In genomic region chr9:96559148-96559547, GRCm38 (mm10) we compare ENCODE assay signal across 32 mouse cellular contexts. TPM values are rescaled to one million over a fixed set of nuclear protein-coding genes. Genes with fewer than 3 reads are reported as not detected.
DNase-seq lines count a peak whose midpoint lies in the region; ATAC-seq and TF ChIP-seq lines count a peak whose summit lies in the region.
"Had no signal": no experiment of that assay in that cellular context is flagged by ENCODE, and none has a peak within 500 bp of the region (broad histone marks: within the 10 kb centered on the region; RNA-seq: fewer than 3 reads in every experiment).

No protein-coding gene starts in this region.

- peaks cover 15% of the 10 kb centered on the region for H3K4me1 ChIP-seq in liver, embryonic 12.5 days
- no peaks in the 10 kb centered on the region for H3K4me1 ChIP-seq in liver, postnatal 0 days (ENCODE audit: insufficient read depth)
- peaks cover 19% of the 10 kb centered on the region for H3K4me1 ChIP-seq in bone marrow macrophage, adult 2 months (ENCODE audit: control insufficient read depth, insufficient read depth, low read length)
- H3K4me1 ChIP-seq in midbrain, postnatal 0 days (ENCODE audit: insufficient read depth, low read length): no peaks in the 10 kb centered on the region
- H3K4me1 ChIP-seq: embryonic facial prominence, embryonic 10.5 days; embryonic facial prominence, embryonic 13.5 days; forebrain, embryonic 12.5 days; forebrain, embryonic 15.5 days; heart, embryonic 10.5 days; heart, embryonic 13.5 days had no signal

- H3K9me3 ChIP-seq in liver, embryonic 12.5 days (replicated peaks): no peaks in the 10 kb centered on the region
- no peaks in the 10 kb centered on the region for H3K9me3 ChIP-seq in liver, postnatal 0 days (ENCODE audit: low read length)
- no peaks in the 10 kb centered on the region for H3K9me3 ChIP-seq in midbrain, postnatal 0 days (ENCODE audit: low read length)
- H3K9me3 ChIP-seq: embryonic facial prominence, embryonic 10.5 days; embryonic facial prominence, embryonic 13.5 days; forebrain, embryonic 12.5 days; forebrain, embryonic 15.5 days; G1E; heart, embryonic 10.5 days; heart, embryonic 13.5 days had no signal

- peaks cover 15% of the 10 kb centered on the region for H3K36me3 ChIP-seq in liver, embryonic 12.5 days
- peaks cover 10% of the 10 kb centered on the region for H3K36me3 ChIP-seq in liver, postnatal 0 days (replicated peaks; ENCODE audit: insufficient read depth, low read length)
- H3K36me3 ChIP-seq in macrophage (ENCODE audit: inconsistent target): no peaks in the 10 kb centered on the region
- peaks cover 22% of the 10 kb centered on the region for H3K36me3 ChIP-seq in midbrain, postnatal 0 days (ENCODE audit: insufficient read depth, low read length)

- no peaks in the 10 kb centered on the region for H3K27me3 ChIP-seq in liver, embryonic 12.5 days (replicated peaks)
- H3K27me3 ChIP-seq in liver, postnatal 0 days (ENCODE audit: insufficient read depth, low read length): no peaks in the 10 kb centered on the region
- no peaks in the 10 kb centered on the region for H3K27me3 ChIP-seq in midbrain, postnatal 0 days (ENCODE audit: insufficient read depth, low read length)
- H3K27me3 ChIP-seq: CH12.LX; embryonic facial prominence, embryonic 13.5 days; forebrain, embryonic 12.5 days; forebrain, embryonic 15.5 days; heart, embryonic 13.5 days; Patski had no signal

- no peak overlapping the region for H3K27ac ChIP-seq in liver, embryonic 12.5 days
- H3K27ac ChIP-seq in liver, postnatal 0 days (ENCODE audit: low read depth): no peak overlapping the region
- peak overlapping the region; percentile 58 for H3K27ac ChIP-seq in bone marrow macrophage, adult 2 months (ENCODE audit: insufficient read depth, low read depth, low read length)
- 0 out of 2 replicates have a peak overlapping the region, but pooled peaks have one; percentile 8 for H3K27ac ChIP-seq in macrophage
- no peak overlapping the region for H3K27ac ChIP-seq in midbrain, postnatal 0 days (ENCODE audit: low read depth, low read length)
- H3K27ac ChIP-seq: embryonic facial prominence, embryonic 10.5 days; embryonic facial prominence, embryonic 13.5 days; forebrain, embryonic 12.5 days; forebrain, embryonic 15.5 days; heart, adult 2 months; heart, embryonic 10.5 days; heart, embryonic 13.5 days; hindbrain, embryonic 14.5 days; hindbrain, postnatal 0 days had no signal

- DNase-seq in liver, postnatal 0 days: no peak
- no peak for DNase-seq in midbrain, postnatal 0 days (ENCODE audit: low spot score)
- no peak for DNase-seq in layer of hippocampus, adult 9-11 months
- DNase-seq in lung, postnatal 4 days: no peak
- DNase-seq: adrenal gland, adult 2 months; adrenal gland, postnatal 14 days; B cell, adult 2 months; cerebellum, adult 11-12 months; cerebellum, adult 9-10 months; cerebellum, postnatal 14 days; gastrocnemius, postnatal 25 days; heart, adult 2 months; heart, postnatal 14 days; heart, postnatal 4 days had no signal

- H3K79me2 ChIP-seq in macrophage (ENCODE audit: inconsistent target): no peaks in the 10 kb centered on the region

- no peak overlapping the region for H3K9ac ChIP-seq in liver, embryonic 12.5 days
- no peak overlapping the region for H3K9ac ChIP-seq in liver, postnatal 0 days (replicated peaks)
- H3K9ac ChIP-seq in midbrain, postnatal 0 days (replicated peaks; ENCODE audit: low read length, poor library complexity, severe bottlenecking): no peak overlapping the region
- H3K9ac ChIP-seq: embryonic facial prominence, embryonic 13.5 days; forebrain, embryonic 12.5 days; forebrain, embryonic 15.5 days; heart, embryonic 13.5 days; hindbrain, embryonic 14.5 days had no signal

- no peak for TF ChIP-seq CTCF in liver, postnatal 0 days (IDR thresholded peaks at IDR 0.05; ENCODE audit: low read depth)
- TF ChIP-seq CTCF in bone marrow macrophage, adult 2 months (IDR thresholded peaks at IDR 0.05; ENCODE audit: low read depth, low read length): no peak
- TF ChIP-seq CTCF in midbrain, postnatal 0 days (IDR thresholded peaks at IDR 0.05): no peak

- TF ChIP-seq EP300 in liver, postnatal 0 days (IDR thresholded peaks at IDR 0.05; ENCODE audit: low read depth): no peak

- no peak for TF ChIP-seq POLR2A in bone marrow macrophage, adult 2 months (IDR thresholded peaks at IDR 0.05; ENCODE audit: borderline replicate concordance, low read depth, low read length)

- ATAC-seq in liver, embryonic 12.5 days: 0 out of 2 replicates have a peak, but pooled peaks have one; percentile 10
- ATAC-seq in liver, postnatal 0 days: no peak
- no peak for ATAC-seq in midbrain, postnatal 0 days (ENCODE audit: low FRiP score)
- ATAC-seq: forebrain, embryonic 15.5 days; hindbrain, postnatal 0 days; inflammation-experienced regulatory T-cells, adult 6 months; Patski had no signal

- H3K4me2 ChIP-seq in liver, embryonic 12.5 days: no peak overlapping the region
- H3K4me2 ChIP-seq in liver, postnatal 0 days (ENCODE audit: low read depth, low read length): no peak overlapping the region
- no peak overlapping the region for H3K4me2 ChIP-seq in midbrain, postnatal 0 days (ENCODE audit: low read depth, low read length, poor library complexity, severe bottlenecking)
- H3K4me2 ChIP-seq: embryonic facial prominence, embryonic 13.5 days; forebrain, embryonic 12.5 days; forebrain, embryonic 15.5 days; heart, embryonic 13.5 days; hindbrain, embryonic 14.5 days had no signal

- H3K4me3 ChIP-seq in liver, embryonic 12.5 days: no peak overlapping the region
- no peak overlapping the region for H3K4me3 ChIP-seq in liver, postnatal 0 days (ENCODE audit: low read depth, low read length)
- no peak overlapping the region for H3K4me3 ChIP-seq in bone marrow macrophage, adult 2 months (ENCODE audit: insufficient read depth, low read length)
- no peak overlapping the region for H3K4me3 ChIP-seq in macrophage (ENCODE audit: inconsistent target)
- no peak overlapping the region for H3K4me3 ChIP-seq in midbrain, postnatal 0 days (ENCODE audit: low read depth, low read length)
- H3K4me3 ChIP-seq: embryonic facial prominence, embryonic 10.5 days; embryonic facial prominence, embryonic 13.5 days; erythroblast, embryonic 14.5 days; forebrain, embryonic 12.5 days; forebrain, embryonic 15.5 days; heart, adult 2 months; heart, embryonic 10.5 days; heart, embryonic 13.5 days had no signal

- 46% methylated on average over 6 of the region's 6 CpGs for WGBS in liver, embryonic 12.5 days (ENCODE audit: insufficient replicate concordance)
- WGBS in liver, postnatal 0 days (ENCODE audit: insufficient replicate concordance): 67% methylated on average over 6 of the region's 6 CpGs
- 82% methylated on average over 6 of the region's 6 CpGs for whole genome bisulfite sequencing in macrophage (ENCODE audit: missing documents)
- WGBS in midbrain, postnatal 0 days: 88% methylated on average over 6 of the region's 6 CpGs

RNA-seq across cellular contexts. Expression of gene Gm28729, which starts 34.1 kb away (rescaled TPM):
- polyA plus RNA-seq in liver, embryonic 12.5 days (2016; fragmentation: Nextera tagmentation; extraction: Ambion mirVana): not detected in 2 replicates
- polyA plus RNA-seq in liver, postnatal 0 days (2015; fragmentation: Nextera tagmentation; extraction: Ambion mirVana): not detected in 2 replicates
- not detected in 2 replicates for polyA plus RNA-seq in bone marrow macrophage, adult 2 months (2012; ENCODE audit: insufficient read depth, insufficient read length, missing spikeins)
- total RNA-seq in macrophage (2018; cell fraction: chromatin; rRNA removed): under 1 TPM in 6 of 26 experiments, not detected in 20; 0.37 to 0.64 (median 0.42) TPM
- under 1 TPM in 2 of 26 experiments, not detected in 24; 0.06 to 0.08 TPM for total RNA-seq in macrophage (2018; cell fraction: cytosol; rRNA removed)
- total RNA-seq in macrophage (2018; cell fraction: nucleus; rRNA removed): under 1 TPM in 3 of 26 experiments, not detected in 23; 0.22 to 0.54 (median 0.34) TPM
- 0.09 TPM in 1 of 3 replicates, not detected in the others for polyA plus RNA-seq in macrophage (2018)
- 0.57 and 0.60 TPM in 2 replicates for total RNA-seq in midbrain, postnatal 0 days (2014; rRNA removed)
- polyA plus RNA-seq in midbrain, postnatal 0 days (2015; fragmentation: Nextera tagmentation; extraction: Ambion mirVana): 0.20 and 0.47 TPM in 2 replicates
- total RNA-seq: adrenal gland, postnatal 14 days; adrenal gland, postnatal 4 days; CH12.LX; heart, adult 2 months; heart, postnatal 14 days; heart, postnatal 4 days had no signal
- polyA plus RNA-seq: adrenal gland, adult 2 months; embryonic facial prominence, embryonic 10.5 days; embryonic facial prominence, embryonic 13.5 days; erythroblast, embryonic 14.5 days; G1E; heart, adult 2 months; heart, embryonic 10.5 days; heart, embryonic 13.5 days; heart, embryonic 16.5 days; inflammation-experienced regulatory T-cells, adult 6 months; Patski had no signal

Comparison
In these comparisons a context has a peak if more than half of its experiments do, and no peak if none do; other contexts are left out.
1. H3K27ac ChIP-seq: peak in bone marrow macrophage, adult 2 months (single experiment) and macrophage (single experiment); none in liver, embryonic 12.5 days (single experiment), liver, postnatal 0 days (single experiment) and midbrain, postnatal 0 days (single experiment).